Mouse (Mus musculus): Measurements from ENCODE around the gene Armt1. TPM values are rescaled to one million over a fixed set of nuclear protein-coding genes. Genes with fewer than 3 reads are reported as not detected.

The Armt1 gene
- polyA plus RNA-seq, 1 experiment from 2014 or later, result 22.1 TPM

DNA sequence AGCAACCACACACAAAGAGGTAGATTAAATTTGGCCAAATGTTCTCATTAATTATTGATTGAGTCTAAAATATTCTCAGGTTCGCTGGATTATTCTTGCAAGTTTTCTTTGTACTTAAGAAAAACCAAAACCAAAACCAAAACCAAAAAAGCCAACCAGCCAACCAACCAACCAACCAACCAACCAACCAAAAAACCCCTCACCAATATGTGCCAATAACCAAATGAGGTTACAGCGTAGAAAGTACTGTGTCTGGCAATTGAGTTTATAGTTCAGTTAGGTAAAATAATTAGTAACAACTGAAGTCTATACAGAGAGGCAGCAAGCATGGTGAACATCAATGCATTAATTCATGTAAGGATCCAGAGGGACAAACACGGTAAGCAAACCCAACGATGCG is 57.6 kb downstream of the Armt1 start:
- H3K27ac ChIP-seq, result no peak overlapping the region
- ATAC-seq (ENCODE audit: insufficient number of reproducible peaks, insufficient read depth, low FRiP score, low TSS enrichment, low read depth), result no peak
- no peaks in the 10 kb centered on the region for H3K36me3 ChIP-seq
- H3K4me1 ChIP-seq, result no peaks in the 10 kb centered on the region
- no peak overlapping the region for H3K9ac ChIP-seq
- H3K27me3 ChIP-seq, result no peaks in the 10 kb centered on the region
- no peak overlapping the region for H3K4me3 ChIP-seq
- H3K9me3 ChIP-seq, result no peaks in the 10 kb centered on the region
- H3K4me2 ChIP-seq, result no peak overlapping the region
- WGBS, result 71% methylated on average over 5 of the region's 5 CpGs

DNA sequence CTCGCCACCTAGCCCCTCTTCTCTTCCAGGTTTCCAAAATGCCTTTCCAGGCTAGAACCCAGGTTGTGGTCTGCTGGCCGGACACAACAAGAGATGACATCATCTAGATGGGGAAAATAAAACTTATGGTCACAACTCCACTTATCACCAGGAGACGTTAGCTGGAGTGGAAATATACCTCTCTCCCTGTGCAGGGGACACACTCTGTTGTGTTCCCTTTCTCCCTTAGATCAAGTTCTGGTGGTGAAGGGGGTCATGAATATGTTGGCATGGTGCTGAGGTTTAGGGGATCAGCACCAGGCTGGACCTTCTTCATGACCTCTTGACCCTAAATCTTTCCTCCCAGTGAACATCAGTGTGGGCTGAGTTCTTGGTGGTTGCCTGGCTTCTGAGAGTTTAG is 59.0 kb downstream of the Armt1 start:
- Histone ChIP-seq H3K36me3 (no peaks in the 10 kb centered on the region), H3K4me1 (no peaks in the 10 kb centered on the region), H3K4me3 (no peak overlapping the region), H3K4me2 (no peak overlapping the region), H3K9me3 (no peaks in the 10 kb centered on the region), H3K9ac (no peak overlapping the region), H3K27me3 (no peaks in the 10 kb centered on the region), H3K27ac (no peak overlapping the region)
- WGBS, result 26% methylated on average over 3 of the region's 3 CpGs
- no peak for ATAC-seq (ENCODE audit: insufficient number of reproducible peaks, insufficient read depth, low FRiP score, low TSS enrichment, low read depth)

DNA sequence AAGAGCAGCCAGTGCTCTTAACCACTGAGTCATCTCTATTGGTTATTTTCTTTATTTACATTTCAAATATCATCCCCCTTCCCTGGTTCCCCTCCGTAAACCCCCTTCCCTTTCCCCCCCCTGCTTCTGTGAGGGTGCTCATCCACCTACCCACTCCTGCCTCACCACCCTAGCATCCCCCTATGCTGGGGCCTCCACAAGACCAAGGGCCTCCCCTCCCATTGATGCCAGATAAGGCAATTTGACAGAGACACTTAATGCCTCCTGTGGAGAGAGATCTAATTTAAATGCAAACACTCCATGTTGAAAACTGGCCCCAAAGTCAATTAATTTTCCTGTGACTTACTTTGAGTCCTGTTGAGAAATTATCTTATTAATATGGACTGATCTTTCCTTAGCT is 59.8 kb downstream of the Armt1 start:
- no peak overlapping the region for H3K9ac ChIP-seq
- no peak for ATAC-seq (ENCODE audit: insufficient number of reproducible peaks, insufficient read depth, low FRiP score, low TSS enrichment, low read depth)
- WGBS, result 68% methylated on average over 1 of the region's 1 CpGs
- no peaks in the 10 kb centered on the region for H3K36me3 ChIP-seq
- no peaks in the 10 kb centered on the region for H3K9me3 ChIP-seq
- no peaks in the 10 kb centered on the region for H3K4me1 ChIP-seq
- no peak overlapping the region for H3K4me3 ChIP-seq
- H3K4me2 ChIP-seq, result no peak overlapping the region
- H3K27ac ChIP-seq, result no peak overlapping the region
- H3K27me3 ChIP-seq, result no peaks in the 10 kb centered on the region

DNA sequence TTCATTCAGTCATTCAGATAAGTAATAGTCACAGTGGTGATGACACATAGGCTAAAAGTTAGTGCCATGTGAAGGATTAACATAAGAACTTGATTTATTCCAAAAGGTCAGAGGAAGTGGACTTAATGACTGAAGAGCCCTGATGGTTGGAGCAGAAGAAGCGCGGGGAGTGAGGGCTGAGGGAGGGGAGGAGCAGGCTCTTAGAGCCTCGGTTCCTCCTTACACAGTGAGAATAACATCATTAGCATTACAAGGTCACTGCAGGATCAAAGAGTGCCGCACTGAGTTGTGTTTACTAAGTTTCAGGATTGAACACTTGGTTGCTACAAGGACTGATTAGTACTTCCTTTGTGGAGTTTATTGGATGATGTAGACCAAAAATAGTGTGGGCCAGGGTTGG is 60.6 kb downstream of the Armt1 start:
- no peaks in the 10 kb centered on the region for H3K36me3 ChIP-seq
- no peaks in the 10 kb centered on the region for H3K4me1 ChIP-seq
- H3K4me3 ChIP-seq, result no peak overlapping the region
- no peaks in the 10 kb centered on the region for H3K27me3 ChIP-seq
- 30% methylated on average over 4 of the region's 4 CpGs for WGBS
- H3K4me2 ChIP-seq, result no peak overlapping the region
- H3K9ac ChIP-seq, result no peak overlapping the region
- no peak for ATAC-seq (ENCODE audit: insufficient number of reproducible peaks, insufficient read depth, low FRiP score, low TSS enrichment, low read depth)
- no peak overlapping the region for H3K27ac ChIP-seq
- H3K9me3 ChIP-seq, result no peaks in the 10 kb centered on the region

DNA sequence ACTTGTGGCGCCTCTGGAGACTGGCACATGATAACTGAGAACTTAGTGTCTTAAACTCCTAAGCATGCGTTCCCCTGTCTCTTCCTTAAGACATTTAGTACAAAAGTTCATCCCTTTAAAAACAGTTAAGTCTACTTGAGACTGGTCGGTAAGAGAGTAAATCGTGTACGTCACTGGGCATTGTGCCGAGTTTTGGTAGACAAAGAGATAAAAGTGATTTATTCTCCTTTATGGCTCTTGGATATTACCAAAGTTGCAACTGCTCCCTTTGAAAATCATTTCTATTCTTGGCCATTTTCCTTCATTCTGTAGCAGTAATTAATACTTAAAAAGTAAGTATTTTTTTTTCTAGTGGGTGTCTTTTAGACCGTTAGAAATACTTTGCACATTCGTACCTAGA is 71.0 kb downstream of the Armt1 start:
- H3K4me3 ChIP-seq, result no peak overlapping the region
- no peaks in the 10 kb centered on the region for H3K27me3 ChIP-seq
- no peak overlapping the region for H3K4me2 ChIP-seq
- no peaks in the 10 kb centered on the region for H3K9me3 ChIP-seq
- H3K4me1 ChIP-seq, result no peaks in the 10 kb centered on the region
- 93% methylated on average over 8 of the region's 8 CpGs for WGBS
- H3K36me3 ChIP-seq, result no peaks in the 10 kb centered on the region
- no peak overlapping the region for H3K27ac ChIP-seq
- no peak for ATAC-seq (ENCODE audit: insufficient number of reproducible peaks, insufficient read depth, low FRiP score, low TSS enrichment, low read depth)
- no peak overlapping the region for H3K9ac ChIP-seq

Other genes starting within 250 kb of the Armt1 start
- 21.9 and 26.4 TPM in 2 replicates for gene Akap12, start 166.1 kb upstream of the Armt1 start, polyA plus RNA-seq (2015; fragmentation: Nextera tagmentation; extraction: Ambion mirVana)
- gene Zbtb2, start 44.4 kb upstream of the Armt1 start, polyA plus RNA-seq (2015; fragmentation: Nextera tagmentation; extraction: Ambion mirVana), result 15.3 and 15.5 TPM in 2 replicates
- 47.4 and 55.2 TPM in 2 replicates for gene Rmnd1, start 79 bp upstream of the Armt1 start, polyA plus RNA-seq (2015; fragmentation: Nextera tagmentation; extraction: Ambion mirVana)
- 0.07 and 0.13 TPM in 2 replicates for gene Ccdc170, start 50.0 kb downstream of the Armt1 start, polyA plus RNA-seq (2015; fragmentation: Nextera tagmentation; extraction: Ambion mirVana)
- gene Esr1, start 179.1 kb downstream of the Armt1 start, polyA plus RNA-seq (2015; fragmentation: Nextera tagmentation; extraction: Ambion mirVana), result 0.15 and 0.24 TPM in 2 replicates

Data from embryonic facial prominence, embryonic 13.5 days (tissue).